Mouse (Mus musculus) stomach, postnatal 0 days (tissue): ENCODE measurements at regions not wholly inside any gene's neighbourhood (a gene's known extent, or its start where the extent isn't known, plus 50 kb on each side); places are given as distances from the start of the nearest gene placed in this dataset.

Experiments used
- ATAC-seq: fragments of 200-750 bp; cut with Nextera tagmentation; 2 replicates; pipeline ENCODE4 v1.8.0; 2017; ENCODE audit not compliant: low FRiP score, low TSS enrichment
- DNase-seq: peaks from one replicate; pipeline ENCODE4 v3.0.0-alpha.2; 2016; ENCODE audit warnings: low spot score
- H3K27ac ChIP-seq: fragments of 300-500 bp; sonication (generic); replicated peaks from 2 replicates; pipeline ENCODE4 v1.5.1; 2014; ENCODE audit warnings: mild to moderate bottlenecking, control low read depth
- H3K27me3 ChIP-seq: fragments of 300-500 bp; sonication (generic); 2 replicates; pipeline ENCODE4 v1.6.1; 2014; ENCODE audit warnings: low read length; ENCODE audit not compliant: control insufficient read depth, insufficient read depth
- H3K36me3 ChIP-seq: fragments of 300-500 bp; sonication (generic); 2 replicates; pipeline ENCODE4 v1.6.1; 2014; ENCODE audit warnings: low read length, mixed read lengths; ENCODE audit not compliant: control insufficient read depth, insufficient read depth
- H3K4me1 ChIP-seq: fragments of 300-500 bp; sonication (generic); replicated peaks from 2 replicates; pipeline ENCODE4 v1.6.1; 2014; ENCODE audit warnings: antibody characterized with exemption; ENCODE audit not compliant: control insufficient read depth, insufficient read depth
- H3K4me2 ChIP-seq: fragments of 300-500 bp; sonication (generic); replicated peaks from 2 replicates; pipeline ENCODE4 v1.6.1; 2014; ENCODE audit warnings: low read depth, mild to moderate bottlenecking, control low read depth, moderate library complexity
- H3K4me3 ChIP-seq: fragments of 300-500 bp; sonication (generic); 2 replicates; pipeline ENCODE4 v1.5.1; 2014; ENCODE audit warnings: low read depth, low read length, control low read depth
- H3K9ac ChIP-seq: fragments of 300-500 bp; sonication (generic); 2 replicates; pipeline ENCODE4 v1.6.1; 2014; ENCODE audit warnings: mild to moderate bottlenecking, low read length, control low read depth, mixed read lengths
- H3K9me3 ChIP-seq: fragments of 300-500 bp; sonication (generic); 2 replicates; pipeline ENCODE4 v1.6.1; 2016; ENCODE audit warnings: low read length; ENCODE audit not compliant: control insufficient read depth
- CTCF ChIP-seq: IDR thresholded peaks from 2 replicates; pipeline ENCODE4 v1.5.1; 2016; ENCODE audit warnings: antibody characterized with exemption, low read depth, mild to moderate bottlenecking, moderate library complexity
- EP300 ChIP-seq: optimal IDR thresholded peaks from 2 replicates; pipeline ENCODE3; 2016; ENCODE audit warnings: antibody characterized with exemption
- WGBS: fragments of 180-500 bp; shearing (Covaris S2); extraction: QIAGEN DNeasy Blood & Tissue Kit; methylation state at CpG from one replicate; pipeline ENCODE4 v1.1.7; 2014; 5-methylcytosine and 5-hydroxymethylcytosine counted together

DNA sequence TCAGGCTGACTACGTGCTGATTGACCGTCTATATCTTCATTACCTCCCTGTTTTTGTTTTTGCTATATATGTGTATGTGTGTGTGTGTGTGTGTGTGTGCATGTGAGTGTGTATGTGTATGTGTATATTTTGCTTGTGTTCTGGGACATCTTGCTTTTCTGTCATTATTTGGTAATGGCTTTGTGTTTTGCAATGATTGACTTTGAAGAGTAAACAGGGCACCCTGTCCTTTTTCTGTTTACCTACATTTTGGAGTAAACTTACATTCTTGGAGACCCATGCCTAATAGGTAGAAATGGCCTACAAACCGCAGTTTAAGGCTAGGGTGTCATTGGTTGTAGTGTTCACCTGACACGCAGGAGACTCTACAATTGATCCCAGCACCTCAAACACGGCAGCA is 177.5 kb upstream of the Tmem72 start:
- no peak overlapping the region for H3K4me2 ChIP-seq
- no peak overlapping the region for H3K9ac ChIP-seq
- H3K4me3 ChIP-seq, result no peak overlapping the region
- no peaks in the 10 kb centered on the region for H3K36me3 ChIP-seq
- WGBS, result 93% methylated on average over 5 of the region's 5 CpGs
- H3K27ac ChIP-seq, result no peak overlapping the region
- no peaks in the 10 kb centered on the region for H3K4me1 ChIP-seq
- DNase-seq (no peak), ATAC-seq (no peak)
- TF ChIP-seq CTCF (no peak), EP300 (no peak)
- H3K9me3 ChIP-seq, result no peaks in the 10 kb centered on the region
- H3K27me3 ChIP-seq, result no peaks in the 10 kb centered on the region

DNA sequence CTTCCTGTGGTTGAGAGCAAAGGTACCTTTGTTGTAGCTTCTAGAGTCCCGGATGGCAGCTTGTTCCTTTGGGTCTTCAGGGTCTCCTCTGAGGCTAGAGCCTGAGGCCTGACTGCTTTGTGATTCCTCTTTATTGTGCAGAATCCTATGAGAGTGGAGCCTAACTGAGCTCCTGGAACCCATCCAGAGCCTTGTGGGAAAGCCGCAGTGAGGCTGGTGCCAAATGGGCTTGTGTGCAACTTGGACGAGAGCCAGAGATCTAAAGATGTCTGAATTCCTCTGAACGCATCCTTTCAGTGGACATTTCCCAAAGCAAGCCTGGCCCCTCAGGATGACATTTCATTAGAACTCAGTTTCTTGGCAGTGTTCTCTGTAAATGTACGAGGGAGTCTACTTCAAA is 178.4 kb upstream of the Tmem72 start:
- no peak overlapping the region for H3K9ac ChIP-seq
- ATAC-seq (no peak), DNase-seq (peak; percentile 28)
- no peak overlapping the region for H3K4me3 ChIP-seq
- no peaks in the 10 kb centered on the region for H3K36me3 ChIP-seq
- no peaks in the 10 kb centered on the region for H3K27me3 ChIP-seq
- 23% methylated on average over 5 of the region's 5 CpGs for WGBS
- TF ChIP-seq CTCF, result no peak
- TF ChIP-seq EP300, result no peak
- no peaks in the 10 kb centered on the region for H3K4me1 ChIP-seq
- no peak overlapping the region for H3K27ac ChIP-seq
- H3K4me2 ChIP-seq, result no peak overlapping the region
- H3K9me3 ChIP-seq, result no peaks in the 10 kb centered on the region

DNA sequence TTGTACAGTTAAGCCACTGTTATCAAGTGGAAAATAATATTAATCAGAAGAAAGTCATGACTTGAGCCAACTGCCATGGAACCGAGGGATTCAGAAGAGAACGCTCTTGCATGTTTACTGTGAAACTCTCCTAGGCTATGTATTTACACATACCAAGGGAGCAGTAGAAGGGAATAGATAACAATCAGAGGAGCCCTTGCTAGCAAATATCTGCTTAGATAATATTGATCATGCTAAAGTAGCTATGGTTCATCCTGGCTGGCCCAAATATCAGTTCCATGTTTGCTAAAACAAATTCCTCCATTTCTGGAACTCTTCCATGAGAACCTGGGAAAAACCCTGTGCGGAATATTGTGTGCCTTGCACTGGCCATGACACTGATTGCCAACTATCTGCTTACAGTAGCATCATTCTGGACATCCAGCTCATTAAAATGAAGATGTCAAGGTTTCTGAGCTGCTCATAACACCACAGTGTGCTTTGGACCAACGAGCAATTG is 179.5 kb upstream of the Tmem72 start:
- no peak overlapping the region for H3K4me3 ChIP-seq
- no peaks in the 10 kb centered on the region for H3K36me3 ChIP-seq
- H3K27ac ChIP-seq, result no peak overlapping the region
- ATAC-seq, result no peak
- H3K4me2 ChIP-seq, result no peak overlapping the region
- no peak for DNase-seq
- H3K9me3 ChIP-seq, result no peaks in the 10 kb centered on the region
- TF ChIP-seq EP300, result no peak
- H3K27me3 ChIP-seq, result no peaks in the 10 kb centered on the region
- no peak overlapping the region for H3K9ac ChIP-seq
- no peaks in the 10 kb centered on the region for H3K4me1 ChIP-seq
- 59% methylated on average over 4 of the region's 4 CpGs for whole genome bisulfite sequencing

DNA sequence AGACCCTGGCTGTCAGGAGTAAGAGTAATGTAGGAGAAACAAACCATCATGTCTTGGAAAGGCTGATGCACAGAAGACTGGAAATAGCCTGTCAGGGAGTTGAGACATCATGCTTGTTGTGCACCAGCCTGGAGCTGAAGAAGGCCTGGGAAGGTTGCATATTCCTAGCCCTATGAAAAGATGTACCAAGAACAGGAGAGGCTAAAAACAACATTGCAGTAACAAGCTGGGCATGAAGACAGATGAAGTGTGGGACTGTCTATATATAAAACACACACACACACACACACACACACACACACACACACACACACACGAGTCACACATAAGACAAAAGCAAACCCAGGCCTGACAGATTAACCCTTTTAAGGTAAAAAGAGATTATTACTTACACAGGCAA is 185.1 kb upstream of the Tmem72 start:
- no peak for ATAC-seq
- no peaks in the 10 kb centered on the region for H3K27me3 ChIP-seq
- no peak overlapping the region for H3K9ac ChIP-seq
- no peak for TF ChIP-seq EP300
- TF ChIP-seq CTCF, result no peak
- no peaks in the 10 kb centered on the region for H3K36me3 ChIP-seq
- WGBS, result 25% methylated on average over 1 of the region's 1 CpGs
- H3K27ac ChIP-seq, result no peak overlapping the region
- DNase-seq, result no peak
- no peak overlapping the region for H3K4me2 ChIP-seq
- H3K4me1 ChIP-seq, result no peaks in the 10 kb centered on the region
- H3K4me3 ChIP-seq, result no peak overlapping the region
- H3K9me3 ChIP-seq, result no peaks in the 10 kb centered on the region

DNA sequence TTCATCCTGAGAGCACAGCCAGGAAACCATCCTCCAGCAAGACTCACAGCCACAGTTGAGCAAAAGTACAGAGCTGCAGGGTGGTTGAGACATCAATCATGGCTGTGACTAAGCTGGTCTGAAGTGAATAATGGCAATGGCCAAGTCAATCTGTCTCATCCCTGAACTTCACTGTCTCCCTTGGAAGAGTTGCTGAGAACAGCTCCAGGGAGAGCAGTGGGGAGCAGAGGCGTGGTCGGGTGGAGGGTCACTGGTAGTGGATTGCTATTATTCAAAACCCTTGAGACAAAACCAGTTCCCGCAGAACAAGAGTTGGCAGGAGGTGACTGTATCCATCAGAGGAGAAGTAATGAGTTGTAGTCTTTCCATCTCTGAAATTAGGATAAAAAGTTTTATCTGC is 185.7 kb upstream of the Tmem72 start:
- TF ChIP-seq CTCF (no peak), EP300 (no peak)
- DNase-seq, result no peak
- WGBS, result 76% methylated on average over 3 of the region's 3 CpGs
- Histone ChIP-seq H3K4me3 (no peak overlapping the region), H3K27ac (no peak overlapping the region), H3K4me2 (no peak overlapping the region), H3K4me1 (no peaks in the 10 kb centered on the region), H3K27me3 (no peaks in the 10 kb centered on the region), H3K9ac (no peak overlapping the region), H3K9me3 (no peaks in the 10 kb centered on the region), H3K36me3 (no peaks in the 10 kb centered on the region)
- no peak for ATAC-seq

DNA sequence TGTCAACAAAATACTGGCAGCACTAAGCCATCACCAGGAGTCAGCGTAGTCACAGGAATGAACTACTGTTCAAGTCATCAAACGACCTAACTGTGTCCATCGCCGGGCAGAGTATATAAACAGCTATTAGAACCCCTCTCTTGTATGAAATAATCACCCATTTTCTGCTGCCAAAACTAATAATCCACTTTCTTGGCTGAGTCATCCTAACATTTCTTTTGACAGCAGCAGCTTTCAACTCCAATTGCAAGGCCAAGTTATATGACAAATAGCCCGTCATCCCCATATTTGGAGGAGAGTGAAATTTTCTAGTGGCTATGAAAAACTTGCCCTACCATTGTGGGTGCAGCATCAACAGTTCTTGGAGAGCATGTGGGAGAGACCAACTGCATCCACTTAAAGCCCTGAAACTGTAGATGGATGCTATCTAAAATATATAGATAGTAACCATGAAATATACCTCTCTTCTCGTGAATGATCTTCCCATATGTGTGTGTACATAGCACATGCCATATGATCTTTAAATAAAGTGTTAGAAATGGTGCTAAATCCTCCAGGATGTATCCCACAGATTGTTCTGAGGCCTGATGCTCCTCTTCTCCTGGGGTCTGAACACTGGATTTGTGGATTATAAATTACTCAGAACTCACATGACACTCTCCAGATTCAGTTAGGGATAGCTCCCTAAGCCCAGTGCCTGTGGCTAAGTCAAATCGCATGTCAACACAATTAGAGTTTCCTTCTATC is 189.9 kb upstream of the Tmem72 start:
- DNase-seq, result no peak
- Histone ChIP-seq H3K9ac (no peak overlapping the region), H3K27ac (no peak overlapping the region), H3K4me2 (no peak overlapping the region), H3K27me3 (no peaks in the 10 kb centered on the region), H3K36me3 (no peaks in the 10 kb centered on the region), H3K4me3 (no peak overlapping the region), H3K9me3 (no peaks in the 10 kb centered on the region), H3K4me1 (no peaks in the 10 kb centered on the region)
- 50% methylated on average over 7 of the region's 7 CpGs for WGBS
- no peak for ATAC-seq
- TF ChIP-seq CTCF, result no peak
